Mouse (Mus musculus) stomach, embryonic 15.5 days (tissue): ENCODE results near the gene Pipox. TPM values are rescaled to one million over a fixed set of nuclear protein-coding genes. Genes with fewer than 3 reads are reported as not detected.
A peak's percentile ranks its signal among the peaks of the same experiment; 100 is the strongest.

Experiments
- ATAC-seq: fragments of 200-750 bp; cut with Nextera tagmentation; 2 replicates; pipeline ENCODE4 v1.8.0; 2017; ENCODE audit warnings: low read depth, moderate number of reproducible peaks, moderate TSS enrichment; ENCODE audit not compliant: insufficient read depth, low FRiP score
- H3K27ac ChIP-seq: fragments of 300-500 bp; sonication (generic); 2 replicates; pipeline ENCODE4 v1.5.1; 2015; ENCODE audit warnings: mild to moderate bottlenecking, inconsistent platforms
- H3K27me3 ChIP-seq: fragments of 300-500 bp; sonication (generic); replicated peaks from 2 replicates; pipeline ENCODE4 v1.6.1; 2015; ENCODE audit warnings: inconsistent platforms
- H3K36me3 ChIP-seq: fragments of 300-500 bp; sonication (generic); 2 replicates; pipeline ENCODE4 v1.6.1; 2015; ENCODE audit warnings: inconsistent platforms
- H3K4me1 ChIP-seq: fragments of 300-500 bp; sonication (generic); 2 replicates; pipeline ENCODE4 v1.6.1; 2015; ENCODE audit warnings: inconsistent platforms
- H3K4me2 ChIP-seq: fragments of 300-500 bp; sonication (generic); 2 replicates; pipeline ENCODE4 v1.6.1; 2015; ENCODE audit warnings: mild to moderate bottlenecking, inconsistent platforms
- H3K4me3 ChIP-seq: fragments of 300-500 bp; sonication (generic); replicated peaks from 2 replicates; pipeline ENCODE4 v1.5.1; 2015; ENCODE audit warnings: inconsistent platforms
- H3K9ac ChIP-seq: fragments of 300-500 bp; sonication (generic); 2 replicates; pipeline ENCODE4 v1.6.1; 2015; ENCODE audit warnings: inconsistent platforms
- H3K9me3 ChIP-seq: fragments of 300-500 bp; sonication (generic); 2 replicates; pipeline ENCODE4 v1.6.1; 2016; ENCODE audit warnings: inconsistent platforms
- WGBS: fragments of 180-500 bp; shearing (Covaris S2); methylation state at CpG from one replicate; pipeline ENCODE4 v1.1.7; 2015; 5-methylcytosine and 5-hydroxymethylcytosine counted together
- polyA plus RNA-seq: library from polyadenylated mRNA; unstranded; fragments of >200 nt; fragmentation: Nextera tagmentation; extraction: Ambion mirVana; gene quantifications from 2 replicates; pipeline ENCODE4 v1.2.1, GENCODE M21; 2015

The Pipox gene
- 16.4 and 23.3 TPM in 2 replicates for polyA plus RNA-seq

- Histone ChIP-seq H3K36me3 (no peaks in the 10 kb centered on the region), H3K9me3 (no peaks in the 10 kb centered on the region), H3K4me1 (peaks cover 21% of the 10 kb centered on the region), H3K4me2 (peak within 1 kb of the TSS; percentile 36), H3K4me3 (peak within 1 kb of the TSS; percentile 10; the same call in 1 of the 2 replicates), H3K9ac (no peak within 1 kb of the TSS), H3K27ac (peak within 1 kb of the TSS; percentile 79), H3K27me3 (peaks cover 8% of the 10 kb centered on the region; the same call in 1 of the 2 replicates)
- ATAC-seq, result peak; percentile 82
- 21% methylated on average over 11 of the region's 11 CpGs for WGBS
Observed at GRCm38 (mm10) chr11:77893787-77894718, at the start of gene Pipox. TSS of gene Pipox (minus strand) at chr11:77894096.

GRCm38 (mm10) chr11:77942230-77942629, 48.3 kb upstream of the Pipox start:
- ATAC-seq, result no peak
- H3K4me3 ChIP-seq, result no peak overlapping the region
- no peaks in the 10 kb centered on the region for H3K4me1 ChIP-seq
- no peak overlapping the region for H3K9ac ChIP-seq
- H3K4me2 ChIP-seq, result no peak overlapping the region
- no peaks in the 10 kb centered on the region for H3K9me3 ChIP-seq
- H3K27me3 ChIP-seq, result 0 out of 2 replicates have a peak, but pooled peaks cover 3% of the 10 kb centered on the region
- 19% methylated on average over 5 of the region's 5 CpGs for WGBS
- no peaks in the 10 kb centered on the region for H3K36me3 ChIP-seq
- H3K27ac ChIP-seq, result no peak overlapping the region

- Histone ChIP-seq H3K36me3 (no peaks in the 10 kb centered on the region), H3K27me3 (peaks cover 41% of the 10 kb centered on the region), H3K27ac (no peak overlapping the region), H3K4me3 (no peak overlapping the region), H3K4me1 (no peaks in the 10 kb centered on the region), H3K9ac (no peak overlapping the region), H3K9me3 (no peaks in the 10 kb centered on the region), H3K4me2 (no peak overlapping the region)
- 17% methylated on average over 4 of the region's 4 CpGs for WGBS
- no peak for ATAC-seq
Observed at GRCm38 (mm10) chr11:77937649-77938410, 43.9 kb upstream of the Pipox start.

GRCm38 (mm10) chr11:77936846-77937245, 43.0 kb upstream of the Pipox start:
- H3K27me3 ChIP-seq, result peaks cover 50% of the 10 kb centered on the region

GRCm38 (mm10) chr11:77934568-77935311, 40.8 kb upstream of the Pipox start:
- peaks cover 66% of the 10 kb centered on the region for H3K27me3 ChIP-seq
- 52% methylated on average over 5 of the region's 5 CpGs for WGBS
- H3K4me2 ChIP-seq, result no peak overlapping the region
- no peaks in the 10 kb centered on the region for H3K36me3 ChIP-seq
- no peak overlapping the region for H3K4me3 ChIP-seq
- ATAC-seq, result no peak
- H3K9ac ChIP-seq, result no peak overlapping the region
- no peaks in the 10 kb centered on the region for H3K9me3 ChIP-seq
- peaks cover 10% of the 10 kb centered on the region for H3K4me1 ChIP-seq
- H3K27ac ChIP-seq, result no peak overlapping the region

More at GRCm38 (mm10) chr11:77936846-77937245, 43.0 kb upstream of the Pipox start:
- no peak for ATAC-seq
- 8% methylated on average over 8 of the region's 8 CpGs for WGBS
- Histone ChIP-seq H3K27ac (no peak overlapping the region), H3K36me3 (no peaks in the 10 kb centered on the region), H3K9me3 (no peaks in the 10 kb centered on the region), H3K4me2 (no peak overlapping the region), H3K4me1 (no peaks in the 10 kb centered on the region), H3K9ac (no peak overlapping the region; the same call in 1 of the 2 replicates), H3K4me3 (no peak overlapping the region)

- Histone ChIP-seq H3K4me2 (no peak overlapping the region), H3K27ac (no peak overlapping the region), H3K27me3 (peaks cover 71% of the 10 kb centered on the region), H3K9me3 (no peaks in the 10 kb centered on the region), H3K9ac (no peak overlapping the region), H3K4me1 (peaks cover 10% of the 10 kb centered on the region), H3K4me3 (no peak overlapping the region), H3K36me3 (no peaks in the 10 kb centered on the region)
- WGBS, result 10% methylated on average over 4 of the region's 4 CpGs
- no peak for ATAC-seq
Observed at GRCm38 (mm10) chr11:77934111-77934521, 40.2 kb upstream of the Pipox start.

- Histone ChIP-seq H3K27me3 (peaks cover 71% of the 10 kb centered on the region), H3K4me1 (peaks cover 10% of the 10 kb centered on the region), H3K9ac (no peak overlapping the region), H3K36me3 (no peaks in the 10 kb centered on the region), H3K4me2 (no peak overlapping the region), H3K9me3 (no peaks in the 10 kb centered on the region), H3K27ac (no peak overlapping the region), H3K4me3 (no peak overlapping the region)
- no peak for ATAC-seq
- 34% methylated on average over 5 of the region's 5 CpGs for WGBS
Observed at GRCm38 (mm10) chr11:77932576-77932975, 38.7 kb upstream of the Pipox start.

GRCm38 (mm10) chr11:77931541-77932433, 37.9 kb upstream of the Pipox start:
- H3K4me2 ChIP-seq, result peak overlapping the region; percentile 91
- no peaks in the 10 kb centered on the region for H3K36me3 ChIP-seq
- no peaks in the 10 kb centered on the region for H3K9me3 ChIP-seq
- 2% methylated on average over 41 of the region's 41 CpGs for WGBS
- H3K4me3 ChIP-seq, result peak overlapping the region; percentile 38
- peaks cover 10% of the 10 kb centered on the region for H3K4me1 ChIP-seq
- no peak overlapping the region for H3K9ac ChIP-seq
- H3K27me3 ChIP-seq, result peaks cover 68% of the 10 kb centered on the region
- no peak overlapping the region for H3K27ac ChIP-seq
- no peak for ATAC-seq

- Histone ChIP-seq H3K9me3 (no peaks in the 10 kb centered on the region), H3K27ac (no peak within 1 kb of the TSS), H3K27me3 (peaks cover 61% of the 10 kb centered on the region), H3K4me3 (peak within 1 kb of the TSS; percentile 38), H3K9ac (no peak within 1 kb of the TSS), H3K4me2 (peak within 1 kb of the TSS; percentile 91), H3K36me3 (no peaks in the 10 kb centered on the region), H3K4me1 (peaks cover 10% of the 10 kb centered on the region)
- ATAC-seq, result peak; percentile 50; the same call in 1 of the 2 replicates
- WGBS, result under 1% methylated on average over 93 of the region's 94 CpGs
Observed at GRCm38 (mm10) chr11:77930751-77931540, 37.0 kb upstream of the Pipox start, which contains the start of gene Sez6. TSS of gene Sez6 (plus strand) at chr11:77930800.

- peaks cover 10% of the 10 kb centered on the region for H3K4me1 ChIP-seq
- ATAC-seq, result no peak
- H3K4me2 ChIP-seq, result no peak overlapping the region
- no peaks in the 10 kb centered on the region for H3K36me3 ChIP-seq
- H3K27ac ChIP-seq, result no peak overlapping the region
- no peak overlapping the region for H3K9ac ChIP-seq
- 59% methylated on average over 5 of the region's 5 CpGs for WGBS
- no peaks in the 10 kb centered on the region for H3K9me3 ChIP-seq
- peaks cover 33% of the 10 kb centered on the region for H3K27me3 ChIP-seq
- H3K4me3 ChIP-seq, result no peak overlapping the region
Observed at GRCm38 (mm10) chr11:77927837-77928236, 33.9 kb upstream of the Pipox start.
